Mouse (Mus musculus) intestine, embryonic 16.5 days (tissue): ENCODE results near the gene Mpg. TPM values are rescaled to one million over a fixed set of nuclear protein-coding genes. Genes with fewer than 3 reads are reported as not detected.

Experiments
- ATAC-seq: fragments of 200-750 bp; cut with Nextera tagmentation; 2 replicates; pipeline ENCODE4 v1.8.0; 2017; ENCODE audit warnings: moderate TSS enrichment, moderate library complexity
- H3K27ac ChIP-seq: fragments of 300-500 bp; sonication (generic); 2 replicates; pipeline ENCODE4 v1.5.1; 2014; ENCODE audit warnings: mild to moderate bottlenecking, low read length
- H3K27me3 ChIP-seq: fragments of 300-500 bp; sonication (generic); replicated peaks from 2 replicates; pipeline ENCODE4 v1.6.1; 2014; ENCODE audit warnings: low read length, control low read depth, mixed read lengths; ENCODE audit not compliant: control insufficient read depth, insufficient read depth
- H3K36me3 ChIP-seq: fragments of 300-500 bp; sonication (generic); 2 replicates; pipeline ENCODE4 v1.6.1; 2014; ENCODE audit warnings: low read length, control low read depth; ENCODE audit not compliant: control insufficient read depth, insufficient read depth
- H3K4me1 ChIP-seq: fragments of 300-500 bp; sonication (generic); 2 replicates; pipeline ENCODE4 v1.6.1; 2014; ENCODE audit warnings: low read length, control low read depth, mixed read lengths; ENCODE audit not compliant: control insufficient read depth, insufficient read depth
- H3K4me2 ChIP-seq: fragments of 300-500 bp; sonication (generic); 2 replicates; pipeline ENCODE4 v1.6.1; 2014; ENCODE audit warnings: low read depth, low read length, control low read depth
- H3K4me3 ChIP-seq: fragments of 300-500 bp; sonication (generic); 2 replicates; pipeline ENCODE4 v1.5.1; 2014; ENCODE audit warnings: mild to moderate bottlenecking, low read length
- H3K9ac ChIP-seq: fragments of 300-500 bp; sonication (generic); 2 replicates; pipeline ENCODE4 v1.6.1; 2014; ENCODE audit warnings: low read depth, low read length
- H3K9me3 ChIP-seq: fragments of 300-500 bp; sonication (generic); 2 replicates; pipeline ENCODE4 v1.6.1; 2016; ENCODE audit warnings: low read length, control low read depth; ENCODE audit not compliant: control insufficient read depth
- WGBS: fragments of 180-500 bp; shearing (Covaris S2); extraction: QIAGEN DNeasy Blood & Tissue Kit; methylation state at CpG from one replicate; pipeline ENCODE4 v1.1.7; 2014; 5-methylcytosine and 5-hydroxymethylcytosine counted together
- polyA plus RNA-seq: library from polyadenylated mRNA; unstranded; fragments of >200 nt; fragmentation: Nextera tagmentation; extraction: Ambion mirVana; gene quantifications from 2 replicates; pipeline ENCODE4 v1.2.1, GENCODE M21; 2015

Mpg gene
- polyA plus RNA-seq, 1 experiment from 2014 or later = 33.8 TPM

DNA sequence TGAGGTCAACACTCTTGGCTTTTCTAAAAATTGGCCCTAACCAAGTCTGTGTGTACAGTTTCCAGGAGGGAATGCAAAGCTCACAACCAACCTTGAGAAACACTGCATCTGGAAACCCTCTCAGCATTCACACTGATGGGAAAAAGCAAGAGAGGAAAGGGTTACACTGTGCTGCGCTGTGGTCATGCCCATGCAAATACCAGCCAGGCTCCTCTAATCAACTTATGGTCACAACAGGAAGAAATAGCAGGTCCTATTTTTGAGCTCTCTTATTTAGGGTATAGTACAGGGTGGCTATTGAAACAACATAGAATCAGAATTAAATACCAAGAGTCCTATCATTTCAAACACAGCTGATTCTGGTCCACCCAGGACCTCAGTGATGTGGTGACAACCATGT is 18.3 kb downstream of the Mpg start:
- H3K27me3 ChIP-seq = no peaks in the 10 kb centered on the region
- H3K9me3 ChIP-seq = no peaks in the 10 kb centered on the region
- peaks cover 3% of the 10 kb centered on the region for H3K36me3 ChIP-seq
- peaks cover 13% of the 10 kb centered on the region for H3K4me1 ChIP-seq
- H3K9ac ChIP-seq = no peak overlapping the region
- peak overlapping the region; percentile 60 for H3K27ac ChIP-seq
- H3K4me2 ChIP-seq = no peak overlapping the region
- ATAC-seq = no peak
- 81% methylated on average over 1 of the region's 1 CpGs for WGBS
- no peak overlapping the region for H3K4me3 ChIP-seq

DNA sequence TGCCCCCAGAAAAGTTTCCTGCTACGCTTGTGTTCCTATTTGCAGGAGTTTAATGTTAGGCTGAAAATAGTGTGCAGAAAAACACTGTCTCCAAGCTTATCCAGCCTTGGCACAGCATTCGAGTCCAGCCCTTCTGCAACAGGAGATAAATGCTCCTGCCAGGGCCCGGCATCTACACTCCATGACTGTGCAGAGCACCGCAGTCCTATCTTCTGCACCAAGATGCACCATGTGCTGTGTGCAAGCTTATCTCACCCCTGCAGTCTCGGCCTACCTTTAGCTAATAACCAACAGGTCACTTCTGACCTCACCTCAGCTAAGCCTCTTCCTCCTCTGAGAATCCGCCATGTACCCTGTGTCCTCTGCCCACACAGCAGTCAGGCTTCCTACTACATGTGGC is 19.3 kb downstream of the Mpg start:
- H3K4me3 ChIP-seq = no peak overlapping the region
- H3K4me2 ChIP-seq = no peak overlapping the region
- peaks cover 7% of the 10 kb centered on the region for H3K36me3 ChIP-seq
- 89% methylated on average over 6 of the region's 6 CpGs for WGBS
- peaks cover 13% of the 10 kb centered on the region for H3K4me1 ChIP-seq
- ATAC-seq = peak; percentile 68
- H3K9me3 ChIP-seq = no peaks in the 10 kb centered on the region
- H3K27me3 ChIP-seq = no peaks in the 10 kb centered on the region
- no peak overlapping the region for H3K27ac ChIP-seq
- H3K9ac ChIP-seq = no peak overlapping the region

DNA sequence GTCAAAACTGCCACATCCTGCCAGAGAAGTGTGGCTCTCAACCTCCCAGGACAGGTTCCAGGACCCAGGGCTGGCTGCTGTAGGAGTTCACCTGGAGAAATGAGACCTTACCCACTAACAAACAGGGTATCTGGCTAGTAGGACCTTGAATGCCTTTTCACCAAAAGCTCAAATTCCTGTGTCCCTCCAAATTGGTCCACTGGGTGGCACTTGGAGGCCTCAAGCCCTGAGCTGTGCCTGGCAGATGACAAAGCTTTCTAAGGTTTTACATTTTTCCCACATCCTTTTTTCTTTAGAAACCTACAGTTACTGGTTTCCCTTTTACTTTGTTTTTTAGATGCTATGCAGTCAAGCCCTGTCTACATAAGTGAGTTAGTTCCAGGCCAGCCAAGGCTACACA is 20.8 kb downstream of the Mpg start:
- no peak overlapping the region for H3K4me3 ChIP-seq
- peaks cover 13% of the 10 kb centered on the region for H3K4me1 ChIP-seq
- no peaks in the 10 kb centered on the region for H3K27me3 ChIP-seq
- no peaks in the 10 kb centered on the region for H3K9me3 ChIP-seq
- no peak overlapping the region for H3K4me2 ChIP-seq
- no peak overlapping the region for H3K9ac ChIP-seq
- peaks cover 7% of the 10 kb centered on the region for H3K36me3 ChIP-seq
- no peak overlapping the region for H3K27ac ChIP-seq
- no peak for ATAC-seq

DNA sequence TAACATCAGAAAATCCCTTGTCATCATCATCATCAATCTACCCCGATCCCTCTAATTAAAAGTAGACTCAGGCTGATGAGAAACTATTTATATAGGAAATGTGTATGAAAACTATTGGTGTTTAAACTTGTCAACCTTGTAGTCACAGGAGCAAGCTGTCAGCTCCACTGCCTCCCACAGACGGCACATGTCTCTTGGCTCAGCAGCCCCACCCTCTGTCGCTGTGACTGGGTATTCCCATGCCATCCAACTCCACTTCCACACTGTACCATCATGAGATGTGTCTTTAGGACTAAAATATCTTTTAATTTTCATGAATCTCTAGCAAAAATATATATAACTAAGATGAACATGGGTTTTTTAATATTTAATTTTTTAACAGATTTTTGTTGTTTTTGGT is 22.0 kb downstream of the Mpg start:
- 82% methylated on average over 3 of the region's 3 CpGs for WGBS
- H3K4me1 ChIP-seq = peaks cover 8% of the 10 kb centered on the region; the same call in 1 of the 2 replicates
- no peak for ATAC-seq
- H3K36me3 ChIP-seq = peaks cover 7% of the 10 kb centered on the region
- H3K9me3 ChIP-seq = no peaks in the 10 kb centered on the region
- H3K4me2 ChIP-seq = no peak overlapping the region
- no peaks in the 10 kb centered on the region for H3K27me3 ChIP-seq
- H3K27ac ChIP-seq = no peak overlapping the region
- no peak overlapping the region for H3K9ac ChIP-seq
- H3K4me3 ChIP-seq = no peak overlapping the region

DNA sequence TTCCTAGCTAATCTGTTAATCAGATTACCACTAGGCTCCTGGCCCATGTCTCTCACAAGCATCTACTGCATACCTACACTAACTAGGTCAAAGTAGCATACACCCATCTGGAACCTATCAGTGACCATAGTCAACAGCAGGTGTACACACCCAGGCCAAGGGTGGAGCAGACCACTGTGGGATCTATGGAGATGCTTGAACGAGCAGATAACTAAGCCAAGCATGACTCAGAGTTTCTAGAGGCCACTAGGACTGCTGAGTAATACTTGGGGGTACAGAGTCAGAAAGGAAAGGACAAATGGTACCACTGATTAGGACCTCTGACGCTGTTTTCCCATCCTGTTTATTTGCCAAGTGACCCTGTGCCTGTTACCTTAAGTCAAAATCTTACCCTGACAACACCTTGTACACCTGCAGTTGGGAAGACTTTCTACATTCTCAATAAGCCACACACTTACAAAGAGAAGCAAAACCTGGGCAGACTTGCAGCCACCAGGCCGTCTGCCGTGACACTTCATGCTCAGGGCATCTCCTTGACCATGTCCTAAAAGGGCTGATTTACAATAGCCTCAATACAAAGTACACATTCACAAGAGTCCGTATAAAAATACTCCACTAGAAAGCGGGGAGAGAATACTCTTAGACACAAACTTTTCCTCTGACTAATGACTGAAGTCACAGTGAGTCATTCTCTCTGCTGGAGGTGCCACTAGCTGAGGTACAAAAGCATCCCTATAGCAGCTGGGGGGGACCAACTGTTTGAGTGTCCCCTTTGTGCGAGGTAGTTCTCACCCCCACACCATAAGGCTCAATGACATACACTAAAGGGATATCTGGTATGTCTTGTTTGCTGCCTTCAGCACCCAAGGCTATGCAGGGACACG is 24.8 kb downstream of the Mpg start:
- Histone ChIP-seq H3K27ac (no peak overlapping the region), H3K4me3 (no peak overlapping the region), H3K9me3 (no peaks in the 10 kb centered on the region), H3K27me3 (no peaks in the 10 kb centered on the region), H3K4me2 (no peak overlapping the region), H3K9ac (no peak overlapping the region), H3K36me3 (peaks cover 7% of the 10 kb centered on the region), H3K4me1 (no peaks in the 10 kb centered on the region)
- peak; percentile 93 for ATAC-seq
- WGBS = 84% methylated on average over 8 of the region's 8 CpGs

DNA sequence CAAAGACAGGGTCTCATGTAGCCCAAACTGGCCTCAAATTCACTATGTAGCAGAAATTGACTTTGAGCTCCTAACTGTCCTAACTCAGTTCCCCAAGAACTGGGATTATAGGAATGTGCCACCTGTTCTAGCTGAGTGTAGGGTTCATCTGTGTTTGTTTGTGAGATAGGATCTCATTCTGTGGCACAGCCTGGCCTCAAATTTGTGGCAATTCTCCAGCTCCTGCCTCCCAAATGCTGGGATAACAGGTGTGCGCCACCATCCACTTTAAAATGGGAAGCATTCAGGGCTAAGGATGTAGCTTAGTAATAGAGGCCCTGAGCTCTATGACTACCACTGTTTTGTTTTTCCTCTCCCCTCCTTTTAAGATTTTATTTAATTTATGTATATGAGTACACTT is 26.8 kb downstream of the Mpg start:
- peaks cover 7% of the 10 kb centered on the region for H3K36me3 ChIP-seq
- H3K27me3 ChIP-seq = no peaks in the 10 kb centered on the region
- 100% methylated on average over 1 of the region's 1 CpGs for WGBS
- no peaks in the 10 kb centered on the region for H3K9me3 ChIP-seq
- no peaks in the 10 kb centered on the region for H3K4me1 ChIP-seq
- H3K27ac ChIP-seq = no peak overlapping the region
- no peak for ATAC-seq
- no peak overlapping the region for H3K9ac ChIP-seq
- H3K4me2 ChIP-seq = no peak overlapping the region
- H3K4me3 ChIP-seq = no peak overlapping the region

DNA sequence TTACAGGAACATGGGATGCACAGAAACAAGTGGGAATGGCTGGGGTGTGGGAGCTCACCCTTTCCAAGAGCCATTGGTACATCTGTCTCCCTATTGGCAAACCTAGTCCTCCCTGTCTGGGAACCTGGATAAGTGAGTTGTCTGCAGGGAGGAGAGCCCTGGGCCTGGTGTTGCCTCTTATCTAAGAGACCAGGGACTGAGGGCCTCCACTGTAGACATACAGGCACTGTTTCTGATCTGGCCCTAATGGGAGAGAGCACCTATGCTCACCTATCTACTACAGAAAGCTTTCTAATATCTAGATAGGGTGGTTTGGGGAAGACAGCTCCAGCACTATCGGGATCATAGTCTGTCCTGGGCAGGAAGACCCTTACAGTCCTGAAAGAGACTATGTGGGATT is 29.8 kb downstream of the Mpg start:
- Histone ChIP-seq H3K27me3 (no peaks in the 10 kb centered on the region), H3K4me2 (no peak overlapping the region), H3K9me3 (no peaks in the 10 kb centered on the region), H3K4me3 (no peak overlapping the region), H3K36me3 (no peaks in the 10 kb centered on the region), H3K4me1 (no peaks in the 10 kb centered on the region), H3K9ac (no peak overlapping the region), H3K27ac (no peak overlapping the region)
- ATAC-seq = peak; percentile 87
- WGBS = 94% methylated on average over 1 of the region's 1 CpGs

DNA sequence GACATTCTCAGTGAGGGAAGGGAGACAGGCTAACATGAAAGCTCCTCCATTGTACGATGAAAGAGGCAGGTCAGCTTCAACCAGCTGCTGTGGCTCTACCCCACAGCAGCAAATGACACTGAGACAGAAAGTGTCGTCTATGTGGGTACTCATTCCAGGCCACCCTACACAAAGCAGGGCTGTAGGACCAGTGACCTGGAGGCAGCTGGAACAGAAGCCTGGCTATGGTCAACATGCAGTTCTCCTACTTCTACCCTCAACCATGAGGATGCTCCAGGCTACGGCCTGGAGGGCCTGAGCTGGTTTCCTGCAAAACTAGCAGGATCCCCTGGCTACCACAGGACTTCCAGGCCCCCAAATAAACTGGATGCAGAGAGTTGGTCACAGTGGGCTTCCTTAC is 30.3 kb downstream of the Mpg start:
- H3K4me3 ChIP-seq = no peak overlapping the region
- no peak overlapping the region for H3K4me2 ChIP-seq
- H3K4me1 ChIP-seq = no peaks in the 10 kb centered on the region
- no peak overlapping the region for H3K9ac ChIP-seq
- H3K9me3 ChIP-seq = no peaks in the 10 kb centered on the region
- no peak for ATAC-seq
- H3K36me3 ChIP-seq = no peaks in the 10 kb centered on the region
- H3K27ac ChIP-seq = no peak overlapping the region
- no peaks in the 10 kb centered on the region for H3K27me3 ChIP-seq
- 80% methylated on average over 3 of the region's 3 CpGs for WGBS

DNA sequence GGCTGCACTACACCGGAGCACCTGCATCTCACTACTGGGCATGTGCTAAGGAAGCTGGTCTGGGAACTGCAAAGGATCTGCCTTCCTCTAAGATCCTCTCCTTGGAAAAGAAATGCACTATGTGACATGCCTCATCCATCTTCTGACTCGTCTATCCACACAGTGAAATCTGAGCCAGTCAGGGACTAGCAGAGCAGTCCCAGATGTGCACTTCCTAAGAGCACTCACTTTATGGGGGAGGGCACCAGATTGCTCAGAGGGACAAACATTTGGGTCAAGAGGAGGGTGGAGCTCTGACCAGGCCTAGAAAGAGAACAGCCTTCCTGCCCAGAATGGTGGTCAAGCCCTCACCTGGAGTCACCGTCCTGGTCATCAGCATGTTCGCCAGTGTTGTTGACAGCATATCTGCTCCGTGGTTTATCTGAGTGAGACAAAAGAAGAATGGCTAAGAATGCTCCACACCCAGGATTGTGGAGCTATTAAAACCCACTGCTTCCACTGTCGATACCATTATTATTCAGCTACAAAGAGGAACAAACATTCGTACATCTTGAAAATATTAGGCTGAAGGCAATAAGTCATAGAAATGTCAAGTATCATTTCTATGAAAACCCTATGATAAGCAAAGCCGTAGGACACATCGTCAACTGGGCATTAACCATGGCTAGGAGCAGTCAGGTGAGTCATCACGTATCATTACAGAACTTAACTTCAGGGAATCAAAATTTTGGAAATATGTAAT is 36.5 kb downstream of the Mpg start:
- 70% methylated on average over 10 of the region's 10 CpGs for WGBS
- Histone ChIP-seq H3K9ac (no peak overlapping the region), H3K27me3 (no peaks in the 10 kb centered on the region), H3K36me3 (no peaks in the 10 kb centered on the region), H3K4me2 (no peak overlapping the region), H3K9me3 (no peaks in the 10 kb centered on the region), H3K27ac (no peak overlapping the region), H3K4me1 (peaks cover 7% of the 10 kb centered on the region), H3K4me3 (no peak overlapping the region)
- ATAC-seq = no peak
